ENCODE assay signal across 14 mouse cellular contexts in genomic region chr3:131808127-131808526, GRCm38 (mm10).
DNase-seq lines count a peak whose midpoint lies in the region; ATAC-seq and TF ChIP-seq lines count a peak whose summit lies in the region.
"Had no signal": no experiment of that assay in that cellular context is flagged by ENCODE, and none has a peak within 500 bp of the region (broad histone marks: within the 10 kb centered on the region; RNA-seq: fewer than 3 reads in every experiment).

No protein-coding gene starts in this region.

- WGBS in kidney, adult 2 months = 34% methylated on average over 8 of the region's 8 CpGs
- WGBS in kidney, embryonic 14.5 days = 50% methylated on average over 8 of the region's 8 CpGs
- WGBS in intestine, embryonic 16.5 days = 68% methylated on average over 8 of the region's 8 CpGs
- 85% methylated on average over 8 of the region's 8 CpGs for WGBS in midbrain, embryonic 14.5 days

- H3K9me3 ChIP-seq in kidney, embryonic 14.5 days (ENCODE audit: control insufficient read depth, low read length) = no peaks in the 10 kb centered on the region
- H3K9me3 ChIP-seq in intestine, embryonic 16.5 days (ENCODE audit: control insufficient read depth, low read length) = no peaks in the 10 kb centered on the region
- H3K9me3 ChIP-seq in midbrain, embryonic 14.5 days (ENCODE audit: control insufficient read depth, low read length) = no peaks in the 10 kb centered on the region
- H3K9me3 ChIP-seq: embryonic facial prominence, embryonic 13.5 days; limb, embryonic 15.5 days; stomach, embryonic 15.5 days had no signal

- H3K4me2 ChIP-seq in kidney, embryonic 14.5 days (replicated peaks; ENCODE audit: low read depth, low read length) = no peak overlapping the region
- H3K4me2 ChIP-seq in intestine, embryonic 16.5 days (ENCODE audit: low read depth, low read length) = no peak overlapping the region
- H3K4me2 ChIP-seq in midbrain, embryonic 14.5 days (ENCODE audit: low read length) = no peak overlapping the region
- H3K4me2 ChIP-seq: embryonic facial prominence, embryonic 13.5 days; limb, embryonic 15.5 days; stomach, embryonic 15.5 days had no signal

- no peaks in the 10 kb centered on the region for H3K27me3 ChIP-seq in kidney, adult 2 months (replicated peaks; ENCODE audit: control insufficient read depth, insufficient read depth, low read length)
- no peaks in the 10 kb centered on the region for H3K27me3 ChIP-seq in kidney, embryonic 14.5 days (ENCODE audit: control insufficient read depth, insufficient read depth, low read length)
- no peaks in the 10 kb centered on the region for H3K27me3 ChIP-seq in intestine, embryonic 16.5 days (replicated peaks; ENCODE audit: control insufficient read depth, insufficient read depth, low read length)
- no peaks in the 10 kb centered on the region for H3K27me3 ChIP-seq in midbrain, embryonic 14.5 days (ENCODE audit: control insufficient read depth, insufficient read depth, low read length)
- H3K27me3 ChIP-seq: embryonic facial prominence, embryonic 13.5 days; limb, embryonic 15.5 days; Patski; stomach, embryonic 15.5 days had no signal

- H3K4me3 ChIP-seq in kidney, adult 2 months (ENCODE audit: insufficient read depth, low read depth, low read length) = no peak overlapping the region
- no peak overlapping the region for H3K4me3 ChIP-seq in kidney, embryonic 14.5 days (ENCODE audit: low read length)
- H3K4me3 ChIP-seq in embryonic fibroblast, embryonic 13.5 days (ENCODE audit: insufficient read depth, low read length) = no peak overlapping the region
- no peak overlapping the region for H3K4me3 ChIP-seq in intestine, embryonic 16.5 days (ENCODE audit: low read length)
- no peak overlapping the region for H3K4me3 ChIP-seq in midbrain, embryonic 14.5 days (replicated peaks; ENCODE audit: low read depth, low read length)
- H3K4me3 ChIP-seq: embryonic facial prominence, embryonic 13.5 days; limb, embryonic 15.5 days; stomach, embryonic 15.5 days had no signal

- no peak for ATAC-seq in kidney, embryonic 14.5 days (ENCODE audit: low FRiP score, low TSS enrichment)
- no peak for ATAC-seq in intestine, embryonic 16.5 days
- no peak for ATAC-seq in midbrain, embryonic 14.5 days (ENCODE audit: low FRiP score, low TSS enrichment)
- ATAC-seq: Patski had no signal

- TF ChIP-seq POLR2A in kidney, adult 2 months (IDR thresholded peaks at IDR 0.05; ENCODE audit: low read depth, low read length) = no peak
- no peak for TF ChIP-seq POLR2A in embryonic fibroblast, embryonic 13.5 days (IDR thresholded peaks at IDR 0.05; ENCODE audit: low read depth, low read length)

- H3K9ac ChIP-seq in kidney, embryonic 14.5 days (ENCODE audit: low read depth, low read length) = no peak overlapping the region
- no peak overlapping the region for H3K9ac ChIP-seq in intestine, embryonic 16.5 days (ENCODE audit: low read depth, low read length)
- no peak overlapping the region for H3K9ac ChIP-seq in midbrain, embryonic 14.5 days (replicated peaks; ENCODE audit: low read length)
- H3K9ac ChIP-seq: embryonic facial prominence, embryonic 13.5 days; limb, embryonic 15.5 days; stomach, embryonic 15.5 days had no signal

- H3K36me3 ChIP-seq in kidney, adult 2 months (ENCODE audit: control insufficient read depth, insufficient read depth, low read length) = no peaks in the 10 kb centered on the region
- H3K36me3 ChIP-seq in kidney, embryonic 14.5 days (ENCODE audit: control insufficient read depth, insufficient read depth, low read length) = no peaks in the 10 kb centered on the region
- no peaks in the 10 kb centered on the region for H3K36me3 ChIP-seq in intestine, embryonic 16.5 days (ENCODE audit: control insufficient read depth, insufficient read depth, low read length)
- H3K36me3 ChIP-seq in midbrain, embryonic 14.5 days (ENCODE audit: control insufficient read depth, insufficient read depth, low read length) = no peaks in the 10 kb centered on the region
- H3K36me3 ChIP-seq: embryonic facial prominence, embryonic 13.5 days; limb, embryonic 15.5 days; stomach, embryonic 15.5 days had no signal

- peak overlapping the region; percentile 76 for H3K27ac ChIP-seq in kidney, adult 2 months (ENCODE audit: insufficient read depth, low read depth, low read length)
- H3K27ac ChIP-seq in kidney, embryonic 14.5 days (ENCODE audit: low read depth, low read length) = no peak overlapping the region
- H3K27ac ChIP-seq in embryonic fibroblast, embryonic 13.5 days (ENCODE audit: insufficient read depth, low read length) = 0 out of 2 replicates have a peak overlapping the region, but pooled peaks have one; percentile 68
- H3K27ac ChIP-seq in intestine, embryonic 16.5 days (ENCODE audit: low read length) = no peak overlapping the region
- no peak overlapping the region for H3K27ac ChIP-seq in midbrain, embryonic 14.5 days (replicated peaks; ENCODE audit: low read depth, low read length)
- H3K27ac ChIP-seq: limb, embryonic 15.5 days; macrophage; stomach, embryonic 15.5 days had no signal

- no peak for TF ChIP-seq CTCF in kidney, adult 2 months (conservative IDR thresholded peaks at IDR 0.05; ENCODE audit: insufficient read depth, insufficient read length, low read depth, low read length)
- no peak for TF ChIP-seq CTCF in embryonic fibroblast, embryonic 13.5 days (IDR thresholded peaks at IDR 0.05; ENCODE audit: borderline replicate concordance, insufficient read depth, low read length)

- H3K4me1 ChIP-seq in kidney, adult 2 months (ENCODE audit: control insufficient read depth, insufficient read depth, low read length) = no peaks in the 10 kb centered on the region; the same call in 1 of the 2 replicates
- no peaks in the 10 kb centered on the region for H3K4me1 ChIP-seq in kidney, embryonic 14.5 days (ENCODE audit: control insufficient read depth, insufficient read depth, low read length)
- peaks cover 6% of the 10 kb centered on the region; the same call in 1 of the 2 replicates for H3K4me1 ChIP-seq in embryonic fibroblast, embryonic 13.5 days (ENCODE audit: control insufficient read depth, insufficient read depth, low read length)
- H3K4me1 ChIP-seq in intestine, embryonic 16.5 days (ENCODE audit: control insufficient read depth, insufficient read depth, low read length) = 0 out of 2 replicates have a peak, but pooled peaks cover 4% of the 10 kb centered on the region
- H3K4me1 ChIP-seq in midbrain, embryonic 14.5 days (ENCODE audit: control insufficient read depth, insufficient read depth, low read length) = no peaks in the 10 kb centered on the region
- H3K4me1 ChIP-seq: stomach, embryonic 15.5 days had no signal

- DNase-seq in cerebellum, postnatal 10 days = peak; percentile 72 to 77
- no peak for DNase-seq in cerebellum, adult 8-10 months
- peak; percentile 90 for DNase-seq in kidney, adult 2 months
- DNase-seq in layer of hippocampus, adult 8-10 months (ENCODE audit: low spot score in 2 of 2) = peak; percentile 21 to 26
- DNase-seq in midbrain, embryonic 14.5 days = no peak
- DNase-seq: retina, postnatal 1 day had no signal

Comparison
In these comparisons a context has a peak if more than half of its experiments do, and no peak if none do; other contexts are left out.
1. DNase-seq: peak in cerebellum, postnatal 10 days (2 of 2), kidney, adult 2 months (single experiment) and layer of hippocampus, adult 8-10 months (2 of 2); none in cerebellum, adult 8-10 months (single experiment) and midbrain, embryonic 14.5 days (single experiment).
2. H3K27ac ChIP-seq: peak in kidney, adult 2 months (single experiment) and embryonic fibroblast, embryonic 13.5 days (single experiment); none in kidney, embryonic 14.5 days (single experiment), intestine, embryonic 16.5 days (single experiment) and midbrain, embryonic 14.5 days (single experiment).